Mouse (Mus musculus) bone marrow, adult 2 months (tissue): ENCODE results near the gene Limch1.

Source experiments
- CTCF ChIP-seq: fragments of 200-500 bp; IDR thresholded peaks from 2 replicates; pipeline ENCODE4 v1.5.1; 2011; ENCODE audit warnings: low read length, control low read depth; ENCODE audit not compliant: control insufficient read depth, insufficient read depth
- POLR2A ChIP-seq: fragments of 200-500 bp; IDR thresholded peaks from 2 replicates; pipeline ENCODE4 v1.6.1; 2011; ENCODE audit warnings: low read depth, mild to moderate bottlenecking, control low read depth, low read length, borderline replicate concordance; ENCODE audit not compliant: control insufficient read depth

DNA sequence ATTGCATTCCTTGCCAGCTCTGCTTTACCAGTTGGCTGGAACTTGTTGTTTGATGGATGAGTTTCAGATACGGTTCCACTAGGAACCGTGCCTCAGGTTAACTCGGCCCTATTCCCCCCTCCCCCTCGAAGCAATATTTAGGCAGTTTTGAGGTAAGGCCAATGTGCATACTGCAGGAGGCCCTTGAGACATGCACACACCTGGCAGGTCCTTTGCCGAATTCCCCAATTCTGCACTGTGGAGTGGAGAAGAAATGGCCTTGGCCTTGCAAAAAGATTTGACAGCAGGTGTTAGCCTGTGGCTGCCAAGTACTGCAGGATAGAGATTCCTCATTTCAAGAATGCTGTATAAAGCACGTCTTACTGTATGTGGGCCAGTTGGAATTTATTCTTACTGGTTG, 45.5 kb downstream of the Limch1 start:
- TF ChIP-seq POLR2A: no peak
- TF ChIP-seq CTCF: no peak
